Mouse (Mus musculus) MEL (cell line): ENCODE results near the gene Hemk1. TPM values are rescaled to one million over a fixed set of nuclear protein-coding genes. Genes with fewer than 3 reads are reported as not detected.

Experiments used
- DNase-seq: peaks from one replicate; pipeline ENCODE4 v3.0.0; 2011; ENCODE audit warnings: low read depth, low spot score
- H3K27ac ChIP-seq: 2 replicates; pipeline ENCODE4 v1.5.1; 2012; ENCODE audit warnings: low read depth, mild to moderate bottlenecking, control low read depth, low read length, moderate library complexity; ENCODE audit not compliant: control insufficient read depth
- H3K27me3 ChIP-seq, 2 experiments: fragments of 150-350 bp in 1 of 2; sonication (generic) in 1 of 2; 2 replicates each; pipeline ENCODE4 v1.6.1; 2012; ENCODE audit warnings: low read length in 2 of 2, mild to moderate bottlenecking in 2 of 2, improper control_type of control experiment in 1 of 2, moderate library complexity in 1 of 2; ENCODE audit not compliant: insufficient read depth in 2 of 2, control insufficient read depth in 1 of 2
- H3K36me3 ChIP-seq, 2 experiments: 2 replicates each; pipeline ENCODE4 v1.6.1; 2012 to 2014; ENCODE audit warnings: low read length in 2 of 2, improper control_type of control experiment in 1 of 2, inconsistent platforms in 1 of 2, mild to moderate bottlenecking in 1 of 2; ENCODE audit not compliant: insufficient read depth in 2 of 2, control insufficient read depth in 1 of 2
- H3K4me1 ChIP-seq, 2 experiments: fragments of 150-350 bp in 1 of 2; sonication (generic) in 1 of 2; 2 replicates each; pipeline ENCODE4 v1.6.1; 2012; ENCODE audit warnings: low read length in 2 of 2, improper control_type of control experiment in 1 of 2, mild to moderate bottlenecking in 1 of 2; ENCODE audit not compliant: insufficient read depth in 2 of 2, control insufficient read depth in 1 of 2
- H3K4me3 ChIP-seq, 2 experiments: fragments of 150-350 bp in 1 of 2; sonication (generic) in 1 of 2; 2 replicates each; pipeline ENCODE4 v1.5.1; 2012; ENCODE audit warnings: low read depth in 2 of 2, low read length in 2 of 2, mild to moderate bottlenecking in 2 of 2, moderate library complexity in 2 of 2, control low read depth in 1 of 2, improper control_type of control experiment in 1 of 2; ENCODE audit not compliant: control insufficient read depth in 1 of 2, insufficient read depth in 1 of 2
- H3K79me2 ChIP-seq: 2 replicates; pipeline ENCODE4 v1.6.1; 2012; ENCODE audit warnings: mild to moderate bottlenecking, low read length, moderate library complexity; ENCODE audit not compliant: control insufficient read depth, poor library complexity, insufficient read depth
- H3K9ac ChIP-seq: 2 replicates; pipeline ENCODE4 v1.6.1; 2012; ENCODE audit warnings: low read depth, mild to moderate bottlenecking, control low read depth, low read length, moderate library complexity; ENCODE audit not compliant: control insufficient read depth, poor library complexity, severe bottlenecking
- H3K9me3 ChIP-seq: fragments of 150-350 bp; sonication (generic); replicated peaks from 2 replicates; pipeline ENCODE4 v1.6.1; 2012; ENCODE audit warnings: mild to moderate bottlenecking, low read length, improper control_type of control experiment, moderate library complexity; ENCODE audit not compliant: insufficient read depth
- CTCF ChIP-seq, 3 experiments: IDR thresholded peaks in 2 of 3; conservative IDR thresholded peaks in 1 of 3; 2 replicates each; pipeline ENCODE4 v1.5.1; 2011 to 2012; ENCODE audit warnings: low read length in 3 of 3, low read depth in 2 of 3, mild to moderate bottlenecking in 2 of 3, improper control_type of control experiment in 1 of 3, inconsistent platforms in 1 of 3, mixed read lengths in 1 of 3, moderate library complexity in 1 of 3; ENCODE audit not compliant: control insufficient read depth in 1 of 3, insufficient read depth in 1 of 3, poor library complexity in 1 of 3, severe bottlenecking in 1 of 3
- ELF1 ChIP-seq: IDR thresholded peaks from 2 replicates; pipeline ENCODE4 v1.6.1; 2014; ENCODE audit warnings: low read depth, mild to moderate bottlenecking, inconsistent platforms, low read length, improper control_type of control experiment, moderate library complexity
- GATA1 ChIP-seq: IDR thresholded peaks from 2 replicates; pipeline ENCODE4 v1.6.1; 2011; ENCODE audit warnings: low read depth, low read length, improper control_type of control experiment
- MAX ChIP-seq: IDR thresholded peaks from 2 replicates; pipeline ENCODE4 v1.6.1; 2011; ENCODE audit warnings: low read length, improper control_type of control experiment
- MAZ ChIP-seq: IDR thresholded peaks from 2 replicates; pipeline ENCODE4 v1.6.1; 2012; ENCODE audit warnings: low read depth, mild to moderate bottlenecking, inconsistent platforms, low read length, improper control_type of control experiment
- MEF2A ChIP-seq: IDR thresholded peaks from 2 replicates; pipeline ENCODE4 v1.6.1; 2014; ENCODE audit warnings: low read depth, mild to moderate bottlenecking, inconsistent platforms, low read length, improper control_type of control experiment; ENCODE audit not compliant: poor library complexity, insufficient replicate concordance, severe bottlenecking; ENCODE audit errors: extremely low read depth
- MYB ChIP-seq: IDR thresholded peaks from 2 replicates; pipeline ENCODE4 v1.6.1; 2011; ENCODE audit warnings: mild to moderate bottlenecking, low read depth, low read length, improper control_type of control experiment
- POLR2AphosphoS5 ChIP-seq: IDR thresholded peaks from 2 replicates; pipeline ENCODE4 v1.6.1; 2012; ENCODE audit warnings: low read depth, borderline replicate concordance, mild to moderate bottlenecking, inconsistent platforms, low read length, moderate library complexity, mixed read lengths
- RAD21 ChIP-seq: IDR thresholded peaks from 2 replicates; pipeline ENCODE4 v1.6.1; 2011; ENCODE audit warnings: mild to moderate bottlenecking, low read depth, low read length, improper control_type of control experiment
- RCOR1 ChIP-seq: IDR thresholded peaks from 2 replicates; pipeline ENCODE4 v1.6.1; 2012; ENCODE audit warnings: low read depth, mild to moderate bottlenecking, inconsistent platforms, low read length, improper control_type of control experiment
- SMC3 ChIP-seq: IDR thresholded peaks from 2 replicates; pipeline ENCODE4 v1.6.1; 2011; ENCODE audit warnings: low read depth, low read length, improper control_type of control experiment
- TCF12 ChIP-seq: IDR thresholded peaks from 2 replicates; pipeline ENCODE4 v1.6.1; 2014; ENCODE audit warnings: low read depth, mild to moderate bottlenecking, inconsistent platforms, low read length, improper control_type of control experiment, moderate library complexity
- UBTF ChIP-seq: IDR thresholded peaks from 2 replicates; pipeline ENCODE4 v1.6.1; 2012; ENCODE audit warnings: low read depth, mild to moderate bottlenecking, inconsistent platforms, low read length, improper control_type of control experiment, moderate library complexity, borderline replicate concordance; ENCODE audit not compliant: insufficient read depth
- ZC3H11A ChIP-seq: IDR thresholded peaks from 2 replicates; pipeline ENCODE4 v1.6.1; 2012; ENCODE audit warnings: low read depth, mild to moderate bottlenecking, inconsistent platforms, low read length, improper control_type of control experiment
- ZKSCAN1 ChIP-seq: IDR thresholded peaks from 2 replicates; pipeline ENCODE4 v1.6.1; 2012; ENCODE audit warnings: low read depth, mild to moderate bottlenecking, inconsistent platforms, low read length, improper control_type of control experiment, moderate library complexity
- polyA plus RNA-seq, 2 experiments: library from polyadenylated mRNA; stranded (reverse) in 1 of 2; unstranded in 1 of 2; fragments of >175 nt in 1 of 2; fragments of >200 nt in 1 of 2; gene quantifications; 2 replicates each; pipeline versions ENCODE4 v1.2.1 to v1.2.4; 2012; ENCODE audit warnings: low replicate concordance in 2 of 2, low read depth in 1 of 2; ENCODE audit not compliant: insufficient read length in 2 of 2, insufficient read depth in 1 of 2, missing spikeins in 1 of 2
- total RNA-seq: library from RNA; depleted of rRNA; stranded (reverse); fragments of 300-350 nt; gene quantifications from 2 replicates; pipeline ENCODE4 v1.2.3, GENCODE M21; 2012

The Hemk1 gene
- total and polyA plus RNA-seq, 3 experiments = 7.5 to 11.8 TPM; not detected in 1

DNA sequence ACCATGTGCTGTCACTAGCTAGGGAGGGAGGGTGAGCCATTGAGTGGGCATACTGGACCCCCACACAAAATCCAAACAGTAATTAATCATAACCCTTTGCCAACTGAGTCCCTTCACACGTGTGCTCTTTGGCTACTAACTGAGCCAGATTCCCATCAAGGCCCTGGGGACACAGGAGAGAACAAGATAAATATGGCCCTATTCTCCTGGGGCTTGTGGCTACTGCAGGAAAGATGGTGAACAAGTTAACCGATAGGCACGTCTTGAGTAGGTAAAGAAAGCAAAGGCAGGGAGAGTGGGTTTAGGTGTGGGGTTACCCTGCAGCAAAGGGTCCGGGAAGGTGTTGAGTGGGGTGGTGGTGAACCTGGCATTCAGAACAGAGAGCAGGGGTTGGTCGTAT, 34.2 kb downstream of the Hemk1 start:
- no peaks in the 10 kb centered on the region for H3K9me3 ChIP-seq
- H3K9ac ChIP-seq = no peak overlapping the region
- H3K4me1 ChIP-seq = peaks cover 4 to 46% of the 10 kb centered on the region in 2 experiments
- H3K79me2 ChIP-seq = peaks cover 8% of the 10 kb centered on the region
- peaks cover 0 to 28% of the 10 kb centered on the region in 2 experiments; a peak in 2 of 4 replicates for H3K36me3 ChIP-seq
- DNase-seq = no peak
- no peak overlapping the region for H3K27ac ChIP-seq
- H3K4me3 ChIP-seq = no peak overlapping the region
- no peak for TF ChIP-seq POLR2AphosphoS5
- no peak for TF ChIP-seq MYB
- no peak for TF ChIP-seq RCOR1
- no peak for TF ChIP-seq CTCF (IDR thresholded peaks at IDR 0.05 in 2 of 3, conservative IDR thresholded peaks at IDR 0.05 in 1 of 3; ENCODE audit: control insufficient read depth in 1 of 3, insufficient read depth in 1 of 3, low read depth in 2 of 3, low read length in 3 of 3, poor library complexity in 1 of 3, severe bottlenecking in 1 of 3)
- H3K27me3 ChIP-seq = no peaks in the 10 kb centered on the region

DNA sequence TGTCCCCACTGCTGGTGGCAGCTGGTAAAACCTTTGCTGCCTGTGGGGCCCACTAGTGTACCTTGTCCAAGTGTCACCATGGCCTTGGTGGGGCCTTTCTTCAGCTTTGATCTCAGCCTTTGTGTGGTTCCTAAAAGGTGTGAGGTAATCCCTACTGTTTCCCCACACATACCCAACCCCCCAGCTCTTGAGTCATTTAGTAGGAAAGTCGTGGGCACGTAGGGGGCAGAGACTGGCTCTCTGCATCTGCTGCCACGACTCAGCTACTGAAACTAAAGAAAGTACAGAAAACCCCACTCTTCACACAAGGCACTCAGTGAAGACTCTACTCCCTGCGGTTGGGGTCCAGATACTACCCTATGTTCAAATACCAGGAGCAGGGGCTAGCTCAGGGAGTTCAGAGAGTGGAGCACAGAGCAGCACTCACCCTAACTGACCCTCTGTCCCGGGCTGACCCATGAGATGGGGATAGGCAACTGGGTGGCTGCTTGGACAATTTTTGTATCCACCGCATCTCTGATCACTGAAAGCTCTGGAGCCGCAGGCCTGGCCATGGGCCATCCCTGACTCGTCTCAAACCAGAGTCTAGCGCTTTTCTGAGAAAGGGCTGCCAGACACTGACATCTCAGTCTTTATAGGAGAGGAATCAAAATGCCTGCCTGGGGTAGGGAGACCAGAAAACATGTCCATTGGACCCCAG, 34.9 kb downstream of the Hemk1 start:
- Histone ChIP-seq H3K9ac (no peak overlapping the region), H3K27ac (no peak overlapping the region; the same call in 1 of the 2 replicates), H3K4me1 (peaks cover 4 to 46% of the 10 kb centered on the region in 2 experiments), H3K79me2 (peaks cover 14% of the 10 kb centered on the region), H3K4me3 (no peak overlapping the region), H3K36me3 (peaks cover 0 to 27% of the 10 kb centered on the region in 2 experiments; a peak in 2 of 4 replicates), H3K9me3 (no peaks in the 10 kb centered on the region), H3K27me3 (no peaks in the 10 kb centered on the region)
- no peak for DNase-seq
- TF ChIP-seq ELF1 (no peak), ZC3H11A (no peak), UBTF (no peak), RAD21 (no peak), ZKSCAN1 (no peak)

DNA sequence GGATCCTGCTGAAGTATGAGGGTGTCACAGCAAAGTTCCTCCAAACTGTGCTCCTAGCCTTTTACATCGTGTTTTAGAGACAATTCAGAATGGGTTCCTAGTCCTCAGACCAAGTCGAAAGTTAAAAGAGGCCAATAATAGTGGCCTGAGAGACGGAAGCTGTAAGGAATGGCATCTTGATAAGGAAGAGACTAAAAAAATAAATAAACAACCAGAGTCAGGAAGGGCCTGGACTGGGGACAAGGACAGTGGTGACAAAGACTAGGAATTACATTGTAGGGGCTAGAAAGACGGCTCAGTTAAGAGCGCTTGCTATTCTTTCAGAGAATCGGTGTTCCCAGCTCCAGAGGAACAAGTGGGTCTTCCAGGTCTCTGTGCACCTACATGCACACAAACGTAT, 35.6 kb downstream of the Hemk1 start:
- Histone ChIP-seq H3K36me3 (peaks cover 0 to 28% of the 10 kb centered on the region in 2 experiments; a peak in 2 of 4 replicates), H3K79me2 (peaks cover 20% of the 10 kb centered on the region), H3K4me1 (peaks cover 6 to 48% of the 10 kb centered on the region in 2 experiments), H3K4me3 (no peak overlapping the region), H3K9me3 (no peaks in the 10 kb centered on the region), H3K27ac (no peak overlapping the region), H3K27me3 (no peaks in the 10 kb centered on the region), H3K9ac (no peak overlapping the region)
- TF ChIP-seq SMC3 = no peak
- no peak for TF ChIP-seq ZC3H11A
- no peak for TF ChIP-seq ZKSCAN1
- no peak for TF ChIP-seq GATA1
- TF ChIP-seq MAZ = no peak
- no peak for TF ChIP-seq MEF2A
- TF ChIP-seq MAX = no peak
- no peak for TF ChIP-seq UBTF
- TF ChIP-seq TCF12 = no peak
- DNase-seq = no peak
